Mouse (Mus musculus): ENCODE results near the gene Gm853. TPM values are rescaled to one million over a fixed set of nuclear protein-coding genes. Genes with fewer than 3 reads are reported as not detected.
A peak's percentile ranks its signal among the peaks of the same experiment; 100 is the strongest.

Gm853 gene
- polyA plus RNA-seq, 1 experiment: not detected

DNA sequence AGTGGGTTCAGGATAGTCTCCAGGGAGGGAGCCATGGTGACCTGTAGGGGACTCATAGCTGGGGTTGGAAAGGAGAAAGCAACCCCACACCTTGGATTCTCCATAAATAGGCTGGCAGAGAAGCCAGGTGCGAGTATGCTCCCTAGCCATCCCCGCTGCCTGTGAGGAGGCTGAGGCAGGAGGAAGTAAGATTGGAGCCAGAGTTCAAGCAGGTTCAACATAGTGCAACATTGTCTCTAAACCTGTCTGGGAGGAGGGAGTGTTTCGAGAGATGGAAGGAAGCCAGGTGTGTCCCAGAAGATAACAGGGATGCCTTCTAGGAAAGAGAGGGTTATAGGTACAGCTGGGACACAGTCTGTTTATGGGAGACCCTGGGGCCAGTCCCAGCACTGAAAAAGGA is 42.3 kb downstream of the Gm853 start:
- Histone ChIP-seq H3K27ac (ENCODE audit: insufficient read depth, low read length) (no peak overlapping the region), H3K36me3 (ENCODE audit: control insufficient read depth, insufficient read depth, low read length) (no peaks in the 10 kb centered on the region), H3K4me3 (ENCODE audit: extremely low read depth, insufficient read depth, insufficient read length) (no peak overlapping the region), H3K27me3 (ENCODE audit: control insufficient read depth, insufficient read depth, low read length) (no peaks in the 10 kb centered on the region), H3K4me1 (ENCODE audit: control insufficient read depth, insufficient read depth, insufficient read length) (no peaks in the 10 kb centered on the region)
- WGBS: 83% methylated on average over 3 of the region's 3 CpGs
- no peak for DNase-seq (ENCODE audit: low read depth in 1 of 2, low spot score in 2 of 2)
- TF ChIP-seq CTCF (IDR thresholded peaks at IDR 0.05; ENCODE audit: extremely low read depth, insufficient read depth, insufficient read length, insufficient replicate concordance): no peak
- no peak for TF ChIP-seq POLR2A (IDR thresholded peaks at IDR 0.05; ENCODE audit: low read depth, low read length)

DNA sequence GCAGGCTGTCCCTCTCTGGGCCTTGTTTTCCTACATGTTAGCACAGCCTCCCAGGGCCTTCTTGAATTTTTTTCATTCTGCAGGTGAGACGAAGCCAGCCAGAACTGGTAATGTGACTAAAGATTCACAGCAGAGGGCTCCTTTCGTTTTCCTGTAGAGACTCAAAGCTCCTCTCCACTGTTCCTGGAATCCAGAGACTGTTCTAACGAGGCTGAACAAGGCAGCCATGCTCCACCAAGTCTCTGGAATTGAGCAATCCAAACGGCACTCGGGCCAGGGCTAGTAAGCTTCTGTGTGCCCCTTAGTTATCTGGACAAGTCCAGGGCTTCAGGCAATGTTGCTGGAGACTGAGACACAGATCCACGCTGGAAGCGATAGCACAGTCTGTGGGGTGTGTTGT is 44.7 kb downstream of the Gm853 start:
- TF ChIP-seq POLR2A (IDR thresholded peaks at IDR 0.05; ENCODE audit: low read depth, low read length): no peak
- TF ChIP-seq CTCF (IDR thresholded peaks at IDR 0.05; ENCODE audit: extremely low read depth, insufficient read depth, insufficient read length, insufficient replicate concordance): no peak
- no peaks in the 10 kb centered on the region for H3K27me3 ChIP-seq (ENCODE audit: control insufficient read depth, insufficient read depth, low read length)
- 0 out of 2 replicates have a peak overlapping the region, but pooled peaks have one; percentile 1 for H3K27ac ChIP-seq (ENCODE audit: insufficient read depth, low read length)
- no peaks in the 10 kb centered on the region for H3K4me1 ChIP-seq (ENCODE audit: control insufficient read depth, insufficient read depth, insufficient read length)
- H3K4me3 ChIP-seq (ENCODE audit: extremely low read depth, insufficient read depth, insufficient read length): no peak overlapping the region
- H3K36me3 ChIP-seq (ENCODE audit: control insufficient read depth, insufficient read depth, low read length): no peaks in the 10 kb centered on the region
- WGBS: 79% methylated on average over 7 of the region's 7 CpGs
- no peak for DNase-seq (ENCODE audit: low read depth in 1 of 2, low spot score in 2 of 2)

DNA sequence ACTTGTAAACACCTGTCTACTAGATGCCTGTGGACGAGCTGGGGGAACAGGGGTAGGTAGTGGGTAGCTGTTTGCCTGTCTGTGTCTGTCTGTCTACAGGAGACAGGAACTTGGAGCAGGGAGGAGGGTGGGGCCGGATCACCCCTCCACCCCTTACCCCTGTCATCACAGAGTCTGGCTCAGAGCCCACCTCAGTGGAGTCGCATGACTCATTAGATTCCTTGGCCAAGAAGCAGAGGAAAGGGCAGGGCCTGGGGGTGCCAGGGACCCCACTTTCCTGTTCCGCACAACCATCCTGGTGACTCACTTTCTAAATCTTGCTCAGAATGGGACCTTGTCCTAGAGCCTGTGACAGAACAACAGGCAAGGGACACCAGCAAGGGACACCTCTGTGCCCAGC is 45.1 kb downstream of the Gm853 start:
- H3K27me3 ChIP-seq (ENCODE audit: control insufficient read depth, insufficient read depth, low read length): no peaks in the 10 kb centered on the region
- H3K36me3 ChIP-seq (ENCODE audit: control insufficient read depth, insufficient read depth, low read length): no peaks in the 10 kb centered on the region
- no peaks in the 10 kb centered on the region for H3K4me1 ChIP-seq (ENCODE audit: control insufficient read depth, insufficient read depth, insufficient read length)
- TF ChIP-seq POLR2A (IDR thresholded peaks at IDR 0.05; ENCODE audit: low read depth, low read length): no peak
- no peak for TF ChIP-seq CTCF (IDR thresholded peaks at IDR 0.05; ENCODE audit: extremely low read depth, insufficient read depth, insufficient read length, insufficient replicate concordance)
- no peak for DNase-seq (ENCODE audit: low read depth in 1 of 2, low spot score in 2 of 2)
- H3K4me3 ChIP-seq (ENCODE audit: extremely low read depth, insufficient read depth, insufficient read length): no peak overlapping the region
- 0 out of 2 replicates have a peak overlapping the region, but pooled peaks have one; percentile 1 for H3K27ac ChIP-seq (ENCODE audit: insufficient read depth, low read length)
- 57% methylated on average over 4 of the region's 4 CpGs for WGBS

DNA sequence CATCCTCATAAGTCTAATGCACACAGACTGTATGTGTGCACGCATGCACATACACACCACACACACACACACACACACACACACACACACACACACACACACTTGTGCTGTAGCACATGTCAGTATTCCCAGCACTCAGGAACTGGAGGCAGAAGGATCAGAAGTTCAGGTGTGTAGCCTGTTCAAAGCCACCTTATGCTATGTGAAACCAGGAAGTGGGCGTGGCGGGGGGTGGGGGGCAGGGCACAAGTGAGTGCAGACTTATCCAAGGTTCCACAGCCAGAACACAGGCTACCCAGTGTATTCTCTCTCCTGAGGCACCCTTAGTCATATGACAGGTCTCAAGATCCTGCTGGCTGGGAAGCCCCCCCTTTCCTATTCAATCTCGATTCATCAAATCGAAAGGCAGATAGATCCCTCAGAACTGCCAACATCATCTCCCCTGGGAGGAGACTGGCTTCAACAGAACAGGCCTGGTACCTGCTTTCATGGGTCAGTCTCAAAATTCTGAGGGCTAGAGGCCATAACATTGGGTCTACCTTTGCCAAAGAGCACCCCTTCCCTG is 46.0 kb downstream of the Gm853 start:
- Histone ChIP-seq H3K4me1 (ENCODE audit: control insufficient read depth, insufficient read depth, insufficient read length) (no peaks in the 10 kb centered on the region), H3K27ac (ENCODE audit: insufficient read depth, low read length) (no peak overlapping the region), H3K4me3 (ENCODE audit: extremely low read depth, insufficient read depth, insufficient read length) (no peak overlapping the region), H3K36me3 (ENCODE audit: control insufficient read depth, insufficient read depth, low read length) (no peaks in the 10 kb centered on the region), H3K27me3 (ENCODE audit: control insufficient read depth, insufficient read depth, low read length) (no peaks in the 10 kb centered on the region)
- no peak for DNase-seq (ENCODE audit: low read depth in 1 of 2, low spot score in 2 of 2)
- WGBS: 55% methylated on average over 5 of the region's 5 CpGs
- TF ChIP-seq CTCF (IDR thresholded peaks at IDR 0.05; ENCODE audit: extremely low read depth, insufficient read depth, insufficient read length, insufficient replicate concordance) (no peak), POLR2A (IDR thresholded peaks at IDR 0.05; ENCODE audit: low read depth, low read length) (no peak)

DNA sequence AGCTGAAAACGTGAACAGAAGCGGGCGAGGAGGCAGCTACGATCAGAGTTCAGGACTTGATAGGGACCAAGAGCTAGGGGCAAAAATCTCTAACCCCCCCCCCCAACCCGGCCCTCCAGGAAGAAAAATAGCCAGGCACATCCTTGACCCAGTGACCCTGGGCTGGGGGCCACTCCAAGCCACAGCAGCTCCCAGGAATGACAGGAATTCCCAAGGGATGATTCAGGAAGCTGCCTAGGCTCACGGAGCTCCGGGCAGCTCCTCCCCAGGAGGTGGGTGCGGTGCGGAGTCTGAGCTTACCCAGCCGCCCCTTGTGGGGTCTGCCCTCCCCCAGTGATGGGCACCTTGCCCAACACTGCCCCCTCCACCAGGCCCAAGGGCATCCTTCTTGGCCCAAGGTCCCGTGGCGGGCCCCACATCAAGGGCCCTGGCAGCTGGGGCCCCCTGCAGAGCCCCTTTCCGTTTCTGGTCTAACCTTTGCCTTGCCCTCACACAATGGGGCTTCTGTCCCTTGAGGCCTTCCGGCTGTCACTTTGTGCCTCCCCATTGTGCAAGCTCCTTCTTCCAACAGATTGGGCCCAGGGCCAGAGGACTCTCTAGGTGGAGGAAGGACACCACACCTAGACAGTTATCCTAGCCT is 47.0 kb downstream of the Gm853 start, which contains the start of gene Tinagl1:
Gene Tinagl1 (minus strand): TSS at position 51 of the 640 bp plus-strand sequence.
- WGBS: 7% methylated on average over 14 of the region's 14 CpGs
- TF ChIP-seq POLR2A (IDR thresholded peaks at IDR 0.05; ENCODE audit: low read depth, low read length): no peak
- TF ChIP-seq CTCF (IDR thresholded peaks at IDR 0.05; ENCODE audit: extremely low read depth, insufficient read depth, insufficient read length, insufficient replicate concordance): no peak
- no peak for DNase-seq (ENCODE audit: low read depth in 1 of 2, low spot score in 2 of 2)

DNA sequence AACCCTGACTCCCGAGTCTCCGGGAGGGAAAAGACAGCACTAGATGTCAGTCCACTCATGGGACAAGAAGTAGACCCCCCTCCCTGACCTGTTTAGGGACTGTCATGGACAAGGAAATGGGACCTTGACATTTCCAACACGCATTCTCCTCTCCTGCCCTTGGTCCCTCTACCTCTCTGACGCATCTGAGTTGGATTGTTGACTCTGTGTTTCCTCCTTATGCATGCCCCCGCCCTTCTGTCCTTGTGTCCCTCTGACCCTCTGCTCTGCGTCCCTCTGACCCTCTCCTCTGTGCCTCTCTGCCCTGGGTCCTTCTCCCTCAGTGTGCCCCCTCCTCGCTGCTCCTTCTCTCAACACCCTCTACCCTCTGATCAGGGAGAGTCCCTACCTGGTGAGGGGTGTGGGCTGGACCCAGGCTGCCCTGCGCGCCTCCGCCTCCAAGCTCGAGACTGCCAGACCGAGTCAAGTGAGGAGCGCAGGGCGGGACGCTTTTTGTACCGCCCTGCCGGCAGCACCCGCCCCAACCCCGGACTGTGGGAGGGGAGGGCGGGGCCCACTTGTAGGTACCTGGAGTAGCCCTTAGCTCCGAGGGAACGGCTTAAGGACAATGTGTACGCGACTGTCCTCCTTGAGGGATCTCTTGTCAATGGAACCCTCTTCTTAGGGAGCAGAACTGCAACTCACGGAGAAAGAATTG is 47.7 kb downstream of the Gm853 start:
- no peaks in the 10 kb centered on the region for H3K27me3 ChIP-seq (ENCODE audit: control insufficient read depth, insufficient read depth, low read length)
- peak overlapping the region; percentile 53 for H3K4me3 ChIP-seq (ENCODE audit: extremely low read depth, insufficient read depth, insufficient read length)
- H3K4me1 ChIP-seq (ENCODE audit: control insufficient read depth, insufficient read depth, insufficient read length): no peaks in the 10 kb centered on the region
- no peaks in the 10 kb centered on the region for H3K36me3 ChIP-seq (ENCODE audit: control insufficient read depth, insufficient read depth, low read length)
- DNase-seq (ENCODE audit: low read depth in 1 of 2, low spot score in 2 of 2): no peak
- 11% methylated on average over 25 of the region's 25 CpGs for WGBS
- H3K27ac ChIP-seq (ENCODE audit: insufficient read depth, low read length): peak overlapping the region; percentile 77
- TF ChIP-seq CTCF (IDR thresholded peaks at IDR 0.05; ENCODE audit: extremely low read depth, insufficient read depth, insufficient read length, insufficient replicate concordance) (no peak), POLR2A (IDR thresholded peaks at IDR 0.05; ENCODE audit: low read depth, low read length) (no peak)

More for the DNA sequence above, 47.0 kb downstream of the Gm853 start, which contains the start of gene Tinagl1:
- Histone ChIP-seq H3K36me3 (ENCODE audit: control insufficient read depth, insufficient read depth, low read length) (no peaks in the 10 kb centered on the region), H3K27ac (ENCODE audit: insufficient read depth, low read length) (peak within 1 kb of the TSS; percentile 77), H3K4me1 (ENCODE audit: control insufficient read depth, insufficient read depth, insufficient read length) (no peaks in the 10 kb centered on the region), H3K27me3 (ENCODE audit: control insufficient read depth, insufficient read depth, low read length) (no peaks in the 10 kb centered on the region), H3K4me3 (ENCODE audit: extremely low read depth, insufficient read depth, insufficient read length) (peak within 1 kb of the TSS; percentile 53)
